Mouse (Mus musculus): ENCODE data around the gene Skor1. TPM values are rescaled to one million over a fixed set of nuclear protein-coding genes. Genes with fewer than 3 reads are reported as not detected.

Skor1 gene
- 1.6 and 1.9 TPM in 2 replicates for polyA plus RNA-seq (2015; fragmentation: Nextera tagmentation; extraction: Ambion mirVana)

DNA sequence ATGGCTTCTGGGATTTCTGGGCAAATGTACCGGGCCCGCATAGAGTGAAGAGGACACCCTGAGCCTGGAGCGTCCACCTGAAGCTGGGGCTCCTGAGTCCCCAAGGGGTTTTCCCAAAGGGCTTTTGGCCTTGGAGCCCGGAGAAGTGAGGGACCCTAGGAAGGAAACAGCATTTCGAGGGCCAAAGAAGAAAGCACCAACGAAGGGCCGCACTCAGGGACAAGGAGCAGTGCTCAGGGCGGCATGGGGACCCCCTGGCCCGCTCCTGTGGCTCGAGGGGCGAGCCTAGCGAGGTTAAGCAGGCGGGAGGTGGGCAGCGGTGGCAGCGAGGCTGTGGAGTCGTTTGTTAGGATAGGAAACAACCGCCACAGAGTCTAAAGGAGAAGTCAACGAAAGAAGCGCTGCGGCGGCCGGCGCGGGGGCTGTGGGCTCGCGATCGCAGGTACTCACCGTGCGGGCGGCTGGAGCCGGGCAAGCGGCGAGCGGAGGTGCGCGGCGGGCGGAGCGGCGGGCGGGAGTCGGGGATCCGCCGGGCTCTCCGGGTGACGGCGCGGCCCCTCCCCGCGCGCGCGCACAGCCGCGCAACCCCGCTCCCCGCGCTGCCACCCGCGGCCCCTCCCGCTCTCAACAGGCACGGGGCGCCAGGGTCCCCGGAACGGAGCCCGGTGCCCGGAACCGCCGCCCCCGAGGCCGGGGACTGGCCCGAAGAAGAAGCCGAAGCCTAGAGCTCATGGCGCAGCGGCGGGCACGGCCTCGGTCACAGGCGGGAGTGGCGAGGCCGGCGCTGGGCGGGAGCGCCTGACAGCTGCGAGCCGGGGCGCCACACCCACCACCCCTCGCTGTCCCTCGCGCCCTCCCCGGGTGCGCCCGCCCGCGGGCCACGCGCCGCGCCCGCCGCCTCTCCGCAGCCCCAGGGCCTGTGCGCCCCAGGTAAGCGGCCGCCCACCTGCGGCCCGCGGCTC is at the start of gene Skor1:
Gene Skor1, minus strand, starts transcription at position 552 of the 962 bp plus-strand sequence.
- Histone ChIP-seq H3K4me1 (peaks cover 47% of the 10 kb centered on the region), H3K4me2 (peak within 1 kb of the TSS; percentile 67), H3K27ac (no peak within 1 kb of the TSS), H3K9me3 (no peaks in the 10 kb centered on the region), H3K27me3 (replicated peaks) (peaks cover 92% of the 10 kb centered on the region), H3K4me3 (peak within 1 kb of the TSS; percentile 41), H3K9ac (peak within 1 kb of the TSS; percentile 33; the same call in 1 of the 2 replicates), H3K36me3 (replicated peaks) (no peaks in the 10 kb centered on the region)
- WGBS, result under 1% methylated on average over 79 of the region's 108 CpGs
- ATAC-seq (replicated peaks), result no peak

DNA sequence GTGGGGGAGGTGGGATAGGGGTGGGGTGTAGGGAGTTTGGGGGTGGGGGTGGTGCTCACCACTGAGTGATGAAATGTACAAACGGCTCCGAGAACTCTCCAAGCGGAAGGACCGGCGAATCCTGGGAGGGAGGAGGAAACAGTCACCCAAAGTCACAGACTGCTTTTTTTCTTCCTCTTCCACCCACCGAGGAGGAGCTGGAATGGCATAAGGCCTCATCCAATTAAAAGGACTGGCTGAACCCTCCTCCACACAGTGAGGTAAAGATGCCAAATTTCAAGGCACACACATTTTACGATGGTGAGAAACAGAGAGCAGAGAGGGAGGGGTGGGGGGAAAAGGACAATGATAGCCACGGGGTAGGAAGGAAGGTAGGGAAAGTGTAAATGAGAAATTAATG is 48.5 kb upstream of the Skor1 start:
- Histone ChIP-seq H3K4me3 (no peak overlapping the region), H3K9ac (no peak overlapping the region), H3K4me2 (no peak overlapping the region), H3K27ac (no peak overlapping the region), H3K9me3 (no peaks in the 10 kb centered on the region), H3K27me3 (replicated peaks) (no peaks in the 10 kb centered on the region), H3K36me3 (replicated peaks) (no peaks in the 10 kb centered on the region), H3K4me1 (peaks cover 20% of the 10 kb centered on the region)
- WGBS, result 14% methylated on average over 8 of the region's 8 CpGs
- no peak for ATAC-seq (replicated peaks)

DNA sequence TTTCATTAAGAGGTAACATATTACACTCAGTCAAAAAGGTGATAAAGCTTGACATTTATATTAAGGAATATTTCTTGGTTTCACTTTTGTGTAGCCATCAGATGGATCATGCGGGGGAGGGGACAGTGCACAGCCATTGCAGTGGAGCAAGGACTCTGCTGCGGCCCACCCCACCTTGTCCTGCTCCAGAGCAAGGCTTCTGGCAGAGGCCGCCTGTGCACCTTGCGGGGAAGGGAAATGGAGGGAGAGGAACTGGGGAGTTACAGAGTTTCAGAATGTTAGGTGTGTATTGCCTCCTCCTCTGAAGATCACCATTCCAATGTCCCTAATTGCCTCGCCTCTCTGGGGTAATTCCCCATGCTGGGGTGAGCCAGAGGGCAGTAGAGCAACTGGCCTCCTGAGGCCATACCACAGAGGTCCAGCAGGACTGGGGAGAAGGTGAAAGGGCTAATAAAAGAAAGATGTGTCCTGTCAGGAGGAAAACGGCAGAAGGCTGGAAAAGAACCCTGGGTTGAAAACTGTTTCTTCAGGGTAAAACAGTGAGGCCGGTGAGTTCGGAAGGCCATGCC is 47.4 kb upstream of the Skor1 start:
- H3K4me1 ChIP-seq, result peaks cover 20% of the 10 kb centered on the region
- no peaks in the 10 kb centered on the region for H3K9me3 ChIP-seq
- ATAC-seq (replicated peaks), result no peak
- no peaks in the 10 kb centered on the region for H3K27me3 ChIP-seq (replicated peaks)
- no peaks in the 10 kb centered on the region for H3K36me3 ChIP-seq (replicated peaks)
- H3K27ac ChIP-seq, result no peak overlapping the region
- WGBS, result 58% methylated on average over 8 of the region's 8 CpGs
- no peak overlapping the region for H3K4me2 ChIP-seq
- H3K4me3 ChIP-seq, result no peak overlapping the region
- H3K9ac ChIP-seq, result no peak overlapping the region

DNA sequence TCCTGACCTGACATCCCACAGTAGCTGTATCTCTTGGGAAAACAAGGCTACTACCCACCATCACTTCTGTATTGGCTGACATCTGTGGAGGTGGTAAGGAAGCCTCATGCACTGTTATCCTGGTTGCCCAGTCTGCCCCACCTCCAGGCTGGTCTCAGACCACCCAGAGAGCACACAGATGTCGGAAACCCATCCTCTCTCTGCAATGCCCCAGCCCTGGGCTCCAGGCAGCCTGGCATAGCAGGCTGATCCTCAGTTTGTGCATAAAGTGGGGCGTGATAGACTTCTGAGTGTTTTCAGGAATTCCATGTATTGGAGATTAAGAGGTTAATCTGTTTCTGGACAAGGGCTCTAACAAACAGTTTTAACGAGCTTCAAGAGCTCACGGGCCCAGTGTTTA is 46.8 kb upstream of the Skor1 start:
- H3K4me3 ChIP-seq, result no peak overlapping the region
- no peak for ATAC-seq (replicated peaks)
- H3K9ac ChIP-seq, result no peak overlapping the region
- no peaks in the 10 kb centered on the region for H3K36me3 ChIP-seq (replicated peaks)
- no peaks in the 10 kb centered on the region for H3K27me3 ChIP-seq (replicated peaks)
- H3K9me3 ChIP-seq, result no peaks in the 10 kb centered on the region
- WGBS, result 27% methylated on average over 4 of the region's 4 CpGs
- no peak overlapping the region for H3K4me2 ChIP-seq
- H3K4me1 ChIP-seq, result peaks cover 20% of the 10 kb centered on the region
- H3K27ac ChIP-seq, result no peak overlapping the region

DNA sequence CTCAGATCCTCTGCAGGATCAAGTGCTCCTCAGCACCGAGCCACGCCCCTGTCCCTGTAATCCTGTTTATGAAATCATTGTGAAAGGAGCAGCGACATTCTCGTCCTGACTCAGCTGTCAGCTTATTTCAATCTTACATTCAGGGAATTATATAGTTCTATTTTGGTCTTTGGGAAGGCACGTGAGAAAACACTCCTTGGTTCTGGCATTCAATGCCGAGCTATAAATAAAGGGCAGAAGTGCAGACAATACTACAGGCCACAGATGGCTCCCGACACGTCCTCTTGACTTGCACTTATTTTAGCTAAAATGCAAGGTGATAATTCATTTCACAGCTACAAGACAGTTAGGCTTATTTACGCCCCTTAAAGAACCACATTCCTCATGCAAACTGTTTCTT is 46.0 kb upstream of the Skor1 start:
- Histone ChIP-seq H3K4me2 (no peak overlapping the region), H3K9ac (no peak overlapping the region), H3K36me3 (replicated peaks) (no peaks in the 10 kb centered on the region), H3K4me1 (peaks cover 20% of the 10 kb centered on the region), H3K9me3 (no peaks in the 10 kb centered on the region), H3K4me3 (no peak overlapping the region), H3K27me3 (replicated peaks) (no peaks in the 10 kb centered on the region), H3K27ac (no peak overlapping the region)
- no peak for ATAC-seq (replicated peaks)
- 49% methylated on average over 9 of the region's 9 CpGs for WGBS

DNA sequence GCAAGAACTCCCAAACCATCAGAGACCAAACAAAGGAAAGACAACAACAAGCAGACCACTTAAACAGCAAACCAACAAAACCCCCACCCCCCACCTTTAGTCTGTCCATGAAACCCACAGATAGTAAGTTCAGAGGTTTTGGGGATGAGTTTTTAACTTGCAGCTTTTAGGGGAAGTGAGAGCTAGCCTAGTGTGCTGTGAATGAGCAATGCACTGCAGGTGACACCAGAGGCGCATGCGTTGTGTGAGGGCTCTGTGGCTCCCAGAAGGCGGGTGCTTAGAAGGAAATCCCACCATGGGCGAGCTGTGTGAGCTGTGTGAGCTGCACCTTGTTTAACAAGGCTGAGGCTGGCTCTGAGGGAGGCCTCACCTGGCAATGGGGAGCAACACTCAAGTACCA is 44.0 kb upstream of the Skor1 start:
- Histone ChIP-seq H3K4me1 (peaks cover 17% of the 10 kb centered on the region), H3K4me2 (no peak overlapping the region), H3K9me3 (no peaks in the 10 kb centered on the region), H3K27me3 (replicated peaks) (0 out of 2 replicates have a peak, but pooled peaks cover 2% of the 10 kb centered on the region), H3K36me3 (replicated peaks) (no peaks in the 10 kb centered on the region), H3K9ac (no peak overlapping the region), H3K27ac (no peak overlapping the region), H3K4me3 (no peak overlapping the region)
- 78% methylated on average over 4 of the region's 4 CpGs for WGBS
- ATAC-seq (replicated peaks), result no peak

DNA sequence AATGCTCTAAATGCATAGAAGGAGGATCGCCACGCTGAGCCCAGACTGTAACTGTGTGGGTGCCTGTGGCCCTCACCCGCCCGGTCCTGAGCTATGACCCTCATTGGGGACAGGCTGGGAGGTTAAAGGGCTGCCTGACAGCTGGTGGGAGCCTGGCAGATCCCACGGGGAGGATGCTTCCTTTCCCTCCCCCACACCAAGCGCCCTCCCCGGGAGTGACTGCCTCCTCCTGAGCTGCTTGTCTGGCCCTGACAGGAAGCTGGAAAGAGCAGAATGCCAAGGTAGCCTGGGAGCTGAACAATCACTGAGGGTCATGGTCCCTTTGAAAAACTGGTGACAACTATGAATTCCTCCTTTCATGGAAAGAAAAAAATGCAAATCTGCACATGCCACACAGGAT is 38.5 kb upstream of the Skor1 start:
- no peak overlapping the region for H3K4me3 ChIP-seq
- no peak for ATAC-seq (replicated peaks)
- H3K9me3 ChIP-seq, result no peaks in the 10 kb centered on the region
- WGBS, result 18% methylated on average over 6 of the region's 7 CpGs
- peaks cover 31% of the 10 kb centered on the region for H3K4me1 ChIP-seq
- H3K9ac ChIP-seq, result no peak overlapping the region
- no peaks in the 10 kb centered on the region for H3K36me3 ChIP-seq (replicated peaks)
- no peak overlapping the region for H3K27ac ChIP-seq
- H3K27me3 ChIP-seq (replicated peaks), result peaks cover 6% of the 10 kb centered on the region; the same call in 1 of the 2 replicates
- peak overlapping the region; percentile 8; the same call in 1 of the 2 replicates for H3K4me2 ChIP-seq

DNA sequence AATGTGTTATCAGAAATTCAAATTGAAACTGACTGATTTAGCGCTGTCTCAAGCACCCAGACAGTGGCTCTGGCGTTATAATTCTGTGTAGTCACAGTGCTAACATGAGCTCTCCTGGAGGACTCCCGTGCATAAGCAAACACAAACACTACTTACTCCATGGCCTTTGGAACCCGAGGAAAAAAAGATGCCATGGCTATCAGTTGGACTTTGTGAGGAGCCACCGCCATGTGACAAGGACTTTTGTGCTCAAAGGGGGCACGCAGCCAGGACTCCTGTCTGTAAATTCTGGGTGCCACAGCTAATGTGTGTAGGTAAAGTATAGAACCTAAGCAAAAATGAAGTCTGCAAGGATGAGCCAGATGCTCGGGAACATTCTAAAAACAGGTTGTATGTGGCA is 36.5 kb upstream of the Skor1 start:
- peaks cover 43% of the 10 kb centered on the region for H3K4me1 ChIP-seq
- no peak for ATAC-seq (replicated peaks)
- H3K4me2 ChIP-seq, result no peak overlapping the region
- no peaks in the 10 kb centered on the region for H3K36me3 ChIP-seq (replicated peaks)
- H3K9ac ChIP-seq, result no peak overlapping the region
- WGBS, result 72% methylated on average over 7 of the region's 7 CpGs
- no peaks in the 10 kb centered on the region for H3K9me3 ChIP-seq
- H3K4me3 ChIP-seq, result no peak overlapping the region
- H3K27ac ChIP-seq, result no peak overlapping the region
- H3K27me3 ChIP-seq (replicated peaks), result peaks cover 8% of the 10 kb centered on the region; the same call in 1 of the 2 replicates

DNA sequence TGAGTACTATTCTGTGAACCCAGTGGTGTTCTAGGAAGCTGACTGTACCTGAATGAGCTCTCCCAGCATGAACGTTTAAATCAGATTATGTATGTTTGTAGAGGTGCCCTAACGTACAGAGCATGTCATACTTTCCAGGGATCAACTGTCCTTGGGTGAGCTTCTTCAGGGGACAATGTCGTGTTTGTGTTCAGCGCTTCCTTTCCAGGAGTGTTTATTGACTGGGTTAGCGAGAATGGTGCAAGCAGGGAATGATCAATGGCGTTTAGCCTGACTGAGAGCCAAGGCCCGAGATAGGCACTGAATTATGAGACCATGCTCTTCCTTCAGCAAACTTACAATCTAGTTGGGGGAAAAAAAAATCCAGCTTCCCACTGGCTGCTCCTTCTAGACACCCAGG is 35.1 kb upstream of the Skor1 start:
- Histone ChIP-seq H3K36me3 (replicated peaks) (no peaks in the 10 kb centered on the region), H3K27ac (no peak overlapping the region), H3K9me3 (no peaks in the 10 kb centered on the region), H3K4me3 (no peak overlapping the region), H3K9ac (no peak overlapping the region), H3K4me2 (no peak overlapping the region), H3K27me3 (replicated peaks) (peaks cover 16% of the 10 kb centered on the region; the same call in 1 of the 2 replicates), H3K4me1 (peaks cover 43% of the 10 kb centered on the region)
- WGBS, result 68% methylated on average over 7 of the region's 7 CpGs
- ATAC-seq (replicated peaks), result no peak

DNA sequence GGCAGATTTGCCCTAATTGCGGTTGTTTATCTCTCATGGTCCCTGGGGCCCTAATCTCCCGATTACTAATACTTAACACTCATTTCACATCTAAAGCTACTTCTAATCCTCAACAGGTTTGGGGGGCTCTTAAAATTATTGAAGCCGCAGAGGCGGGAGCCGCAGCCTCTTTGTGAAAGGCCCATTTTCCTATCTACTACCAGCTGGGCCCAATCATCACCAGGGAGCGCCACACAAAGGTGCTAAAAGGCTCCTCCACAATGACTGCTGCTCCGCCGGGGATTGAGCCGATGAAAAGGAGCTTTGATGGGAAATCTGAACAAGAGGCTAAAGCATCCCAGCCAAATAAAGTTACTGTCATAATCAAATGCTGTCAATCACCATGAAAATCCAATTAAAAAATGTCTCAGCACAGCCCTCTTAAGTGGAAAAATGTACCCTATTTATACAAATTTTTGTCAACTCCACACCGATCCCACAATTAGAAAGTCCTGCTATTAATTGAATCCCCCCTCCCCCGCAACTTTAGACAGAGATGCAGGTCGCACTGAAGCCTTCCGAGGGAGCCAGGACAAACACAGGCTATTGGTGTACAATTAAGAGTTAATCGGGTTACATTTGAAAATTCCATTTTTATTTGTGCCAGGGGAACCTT is 33.7 kb upstream of the Skor1 start:
- Histone ChIP-seq H3K9me3 (no peaks in the 10 kb centered on the region), H3K4me2 (peak overlapping the region; percentile 20; the same call in 1 of the 2 replicates), H3K36me3 (replicated peaks) (no peaks in the 10 kb centered on the region), H3K9ac (0 out of 2 replicates have a peak overlapping the region, but pooled peaks have one; percentile 17), H3K27ac (peak overlapping the region; percentile 60; the same call in 1 of the 2 replicates), H3K4me3 (no peak overlapping the region), H3K27me3 (replicated peaks) (peaks cover 16% of the 10 kb centered on the region; the same call in 1 of the 2 replicates), H3K4me1 (peaks cover 36% of the 10 kb centered on the region)
- ATAC-seq (replicated peaks), result peak; percentile 59; the same call in 1 of the 2 replicates
- 11% methylated on average over 14 of the region's 14 CpGs for WGBS

DNA sequence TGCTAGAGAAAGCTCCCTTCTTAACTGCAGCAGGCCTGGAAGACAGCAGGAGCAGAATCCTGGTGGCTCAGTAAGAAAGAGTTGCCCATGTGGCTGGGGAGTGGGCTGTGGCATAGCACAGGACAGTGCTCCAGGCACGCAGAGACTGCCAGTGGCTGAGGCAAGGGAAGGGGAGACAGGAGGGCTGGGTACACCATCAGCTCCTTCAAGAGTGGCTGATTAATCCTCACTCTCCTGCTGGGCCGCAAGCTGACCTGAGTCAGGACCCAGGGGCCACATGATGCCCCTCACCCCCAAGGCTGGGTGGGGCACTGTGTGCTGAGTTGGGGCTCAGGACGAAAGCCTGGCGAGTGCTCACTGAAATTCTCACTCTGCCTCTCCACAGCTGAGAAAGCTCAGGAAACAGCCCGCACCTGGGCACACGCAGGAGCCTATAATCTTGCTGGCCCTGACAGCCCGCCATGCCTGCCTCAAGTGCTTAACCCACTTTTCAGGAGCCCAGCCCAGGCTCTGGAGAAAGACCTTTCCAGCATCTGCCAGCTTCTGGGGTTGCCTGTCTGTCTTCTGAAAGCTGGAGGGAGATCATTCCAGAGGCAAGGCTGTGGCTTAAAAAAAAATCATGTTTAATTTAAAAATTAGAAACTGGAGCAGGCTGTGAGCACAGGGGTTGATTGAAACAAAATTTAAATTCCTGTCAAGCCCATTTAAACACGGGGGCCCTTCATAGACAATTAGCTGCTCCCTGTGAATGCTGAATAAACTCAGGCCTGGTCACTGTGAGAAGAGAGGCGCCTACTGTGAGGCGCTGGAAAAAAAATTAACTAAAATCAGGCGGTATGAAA is 32.8 kb upstream of the Skor1 start:
- H3K4me3 ChIP-seq, result no peak overlapping the region
- peaks cover 32% of the 10 kb centered on the region for H3K4me1 ChIP-seq
- 0 out of 2 replicates have a peak overlapping the region, but pooled peaks have one; percentile 20 for H3K4me2 ChIP-seq
- 0 out of 2 replicates have a peak, but pooled peaks have one; percentile 50 for ATAC-seq (replicated peaks)
- no peaks in the 10 kb centered on the region for H3K9me3 ChIP-seq
- peaks cover 16% of the 10 kb centered on the region; the same call in 1 of the 2 replicates for H3K27me3 ChIP-seq (replicated peaks)
- H3K27ac ChIP-seq, result peak overlapping the region; percentile 60
- H3K9ac ChIP-seq, result 0 out of 2 replicates have a peak overlapping the region, but pooled peaks have one; percentile 6
- 27% methylated on average over 11 of the region's 11 CpGs for WGBS
- no peaks in the 10 kb centered on the region for H3K36me3 ChIP-seq (replicated peaks)
